Mouse (Mus musculus) MEL (cell line): Measurements from ENCODE around the gene Rftn2.

Experiments used
- CTCF ChIP-seq, 3 experiments: IDR thresholded peaks in 2 of 3; conservative IDR thresholded peaks in 1 of 3; 2 replicates each; pipeline ENCODE4 v1.5.1; 2011 to 2012; ENCODE audit warnings: low read length in 3 of 3, low read depth in 2 of 3, mild to moderate bottlenecking in 2 of 3, improper control_type of control experiment in 1 of 3, inconsistent platforms in 1 of 3, mixed read lengths in 1 of 3, moderate library complexity in 1 of 3; ENCODE audit not compliant: control insufficient read depth in 1 of 3, insufficient read depth in 1 of 3, poor library complexity in 1 of 3, severe bottlenecking in 1 of 3
- E2F4 ChIP-seq: IDR thresholded peaks from 2 replicates; pipeline ENCODE4 v1.6.1; 2011; ENCODE audit warnings: low read depth, low read length, improper control_type of control experiment, borderline replicate concordance
- EP300 ChIP-seq, 2 experiments: IDR thresholded peaks; 2 replicates each; pipeline ENCODE4 v1.6.1; 2011; ENCODE audit warnings: improper control_type of control experiment in 2 of 2, low read length in 2 of 2, low read depth in 1 of 2, mild to moderate bottlenecking in 1 of 2
- ETS1 ChIP-seq: IDR thresholded peaks from 2 replicates; pipeline ENCODE4 v1.6.1; 2012; ENCODE audit warnings: low read depth, mild to moderate bottlenecking, inconsistent platforms, low read length, improper control_type of control experiment, moderate library complexity
- GATA1 ChIP-seq: IDR thresholded peaks from 2 replicates; pipeline ENCODE4 v1.6.1; 2011; ENCODE audit warnings: low read depth, low read length, improper control_type of control experiment
- MAFK ChIP-seq: IDR thresholded peaks from 2 replicates; pipeline ENCODE4 v1.6.1; 2011; ENCODE audit warnings: low read depth, mild to moderate bottlenecking, low read length, improper control_type of control experiment, borderline replicate concordance
- MAX ChIP-seq: IDR thresholded peaks from 2 replicates; pipeline ENCODE4 v1.6.1; 2011; ENCODE audit warnings: low read length, improper control_type of control experiment
- MYB ChIP-seq: IDR thresholded peaks from 2 replicates; pipeline ENCODE4 v1.6.1; 2011; ENCODE audit warnings: mild to moderate bottlenecking, low read depth, low read length, improper control_type of control experiment
- MYC ChIP-seq: IDR thresholded peaks from 2 replicates; pipeline ENCODE4 v1.6.1; 2011; ENCODE audit warnings: low read depth, mild to moderate bottlenecking, low read length, improper control_type of control experiment, moderate library complexity
- POLR2A ChIP-seq, 2 experiments: IDR thresholded peaks; 2 replicates each; pipeline ENCODE4 v1.6.1; 2011 to 2012; ENCODE audit warnings: low read length in 2 of 2, mild to moderate bottlenecking in 2 of 2, control low read depth in 1 of 2, improper control_type of control experiment in 1 of 2, low read depth in 1 of 2, moderate library complexity in 1 of 2; ENCODE audit not compliant: control insufficient read depth in 1 of 2, insufficient read depth in 1 of 2, poor library complexity in 1 of 2
- POLR2AphosphoS2 ChIP-seq: IDR thresholded peaks from 2 replicates; pipeline ENCODE4 v1.6.1; 2011; ENCODE audit warnings: low read length, improper control_type of control experiment
- TCF12 ChIP-seq: IDR thresholded peaks from 2 replicates; pipeline ENCODE4 v1.6.1; 2014; ENCODE audit warnings: low read depth, mild to moderate bottlenecking, inconsistent platforms, low read length, improper control_type of control experiment, moderate library complexity
- USF1 ChIP-seq: IDR thresholded peaks from 2 replicates; pipeline ENCODE4 v1.6.1; 2014; ENCODE audit warnings: low read depth, mild to moderate bottlenecking, inconsistent platforms, low read length, improper control_type of control experiment, moderate library complexity
- ZC3H11A ChIP-seq: IDR thresholded peaks from 2 replicates; pipeline ENCODE4 v1.6.1; 2012; ENCODE audit warnings: low read depth, mild to moderate bottlenecking, inconsistent platforms, low read length, improper control_type of control experiment

DNA sequence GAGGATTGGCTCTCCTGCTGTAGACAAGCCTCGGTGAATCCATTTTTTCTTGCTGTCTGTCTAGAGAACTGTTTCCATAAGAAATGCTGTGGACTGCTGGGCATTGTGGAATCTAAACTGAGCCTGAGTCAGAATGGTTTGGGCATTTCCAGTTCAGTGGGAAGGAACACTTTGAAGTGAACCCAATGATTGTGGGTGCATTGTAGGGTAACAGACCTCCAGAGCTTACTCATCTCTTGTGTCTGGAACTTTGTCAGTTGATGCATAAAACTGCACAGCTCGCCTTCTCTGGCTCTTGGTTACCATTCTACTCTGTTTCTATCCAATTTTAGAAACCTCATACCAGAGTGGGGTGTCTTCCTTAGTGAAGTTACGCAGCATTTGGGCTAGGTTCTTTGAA lies 68.4 kb downstream of the Rftn2 start:
- TF ChIP-seq EP300 (IDR thresholded peaks at IDR 0.05; ENCODE audit: low read depth in 1 of 2, low read length in 2 of 2), result no peak
- TF ChIP-seq E2F4, result no peak
- TF ChIP-seq GATA1, result no peak
- no peak for TF ChIP-seq CTCF (IDR thresholded peaks at IDR 0.05 in 2 of 3, conservative IDR thresholded peaks at IDR 0.05 in 1 of 3; ENCODE audit: control insufficient read depth in 1 of 3, insufficient read depth in 1 of 3, low read depth in 2 of 3, low read length in 3 of 3, poor library complexity in 1 of 3, severe bottlenecking in 1 of 3)
- TF ChIP-seq MAFK, result no peak
- no peak for TF ChIP-seq USF1
- TF ChIP-seq ZC3H11A, result no peak
- no peak for TF ChIP-seq POLR2A (IDR thresholded peaks at IDR 0.05; ENCODE audit: control insufficient read depth in 1 of 2, insufficient read depth in 1 of 2, low read depth in 1 of 2, low read length in 2 of 2, poor library complexity in 1 of 2)
- no peak for TF ChIP-seq POLR2AphosphoS2
- TF ChIP-seq TCF12, result no peak
- no peak for TF ChIP-seq MAX
- no peak for TF ChIP-seq MYC
- TF ChIP-seq ETS1, result no peak
- no peak for TF ChIP-seq MYB
